Mouse (Mus musculus) urinary bladder, postnatal 25 days (tissue): ENCODE results near the gene Olfr1355.
"Not testable (repeated sequence)": the region's sequence is repeated elsewhere in the genome, so short reads cannot be mapped to it uniquely, and the experiment has no call there.

Experiments used
- DNase-seq: peaks from one replicate; pipeline ENCODE4 v3.0.0; 2022; ENCODE audit warnings: low spot score

The Olfr1355 gene

DNA sequence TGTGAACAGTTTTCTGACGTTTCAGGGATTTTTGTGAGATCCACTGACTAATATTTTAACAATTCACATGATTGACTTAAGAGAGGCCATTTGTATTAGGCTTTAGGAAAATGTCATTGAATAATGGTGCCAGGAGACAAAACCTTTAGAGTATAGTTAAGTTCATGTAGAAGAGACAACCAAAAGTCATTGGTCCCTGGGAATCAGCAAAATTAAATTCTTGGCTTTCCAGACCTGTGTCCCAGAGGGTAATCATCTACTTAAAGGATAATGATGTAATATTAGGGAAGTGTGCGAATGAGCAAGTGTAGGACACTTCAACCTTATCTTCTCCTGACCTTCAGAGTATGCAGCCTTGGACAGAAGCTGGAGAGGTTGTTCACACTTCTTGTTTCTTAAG lies at the start of gene Olfr1355:
Gene Olfr1355, plus strand, starts transcription at position 301 of the 400 bp plus-strand sequence.
- DNase-seq, result no peak

DNA sequence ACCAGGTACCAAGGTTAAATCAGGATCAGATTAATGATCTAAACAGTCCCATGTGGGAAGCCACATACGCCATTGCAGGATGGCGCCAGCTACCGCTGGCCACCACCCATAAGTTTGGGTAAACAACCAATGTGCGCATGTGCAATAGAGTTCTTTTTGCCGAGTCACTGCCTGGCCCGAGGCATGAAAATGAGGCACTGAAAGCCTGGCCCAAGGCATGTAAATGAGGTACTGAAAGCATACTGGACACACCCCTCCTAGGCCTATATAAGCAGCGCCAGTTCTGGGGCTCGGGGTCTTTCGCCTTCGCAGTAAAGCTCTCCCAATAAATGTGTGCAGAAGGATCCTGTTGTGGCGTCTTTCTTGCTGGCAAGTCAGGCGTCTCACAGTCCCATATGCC lies 34.9 kb upstream of the Olfr1355 start:
- DNase-seq, result not testable (repeated sequence)

DNA sequence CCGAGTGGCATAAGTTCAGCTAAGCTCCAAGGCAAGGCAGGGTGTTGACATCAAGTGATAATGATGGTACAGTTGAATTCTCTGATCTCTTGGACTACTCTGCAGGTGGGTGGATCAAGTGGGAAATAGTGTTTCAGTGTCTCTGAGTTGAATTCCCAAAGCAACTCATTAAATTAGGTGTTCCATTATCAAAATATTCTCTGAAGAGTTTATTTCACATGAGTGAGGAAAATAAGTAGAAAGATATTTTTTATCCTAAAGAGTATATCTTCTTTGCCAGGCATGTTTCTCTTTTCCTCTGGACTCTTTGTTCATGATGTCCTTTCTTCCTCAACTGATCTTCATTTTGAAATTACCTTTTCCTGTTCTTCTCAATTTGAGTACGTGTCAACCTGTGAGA lies 23.3 kb upstream of the Olfr1355 start, which contains the start of gene Olfr1356:
Gene Olfr1356, minus strand, starts transcription at position 101 of the 400 bp plus-strand sequence.
- no peak for DNase-seq

DNA sequence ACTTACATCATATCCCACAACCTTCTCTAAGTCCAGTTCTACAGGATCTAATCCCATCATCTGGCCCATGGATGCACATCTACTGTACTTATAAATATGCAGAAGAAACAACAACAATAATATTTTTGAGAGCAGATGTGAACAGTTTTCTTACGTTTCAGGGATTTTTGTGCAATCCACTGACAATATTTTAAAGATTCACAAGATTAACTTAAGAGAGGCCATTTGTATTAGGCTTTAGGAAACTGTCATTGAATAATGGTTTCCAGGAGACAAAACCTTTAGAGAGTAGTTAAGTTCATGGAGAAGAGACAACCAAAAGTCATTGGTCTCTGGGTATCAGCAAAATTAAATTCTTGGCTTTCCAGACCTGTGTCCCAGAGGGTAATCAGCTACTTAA lies 37.5 kb downstream of the Olfr1355 start, which contains the start of gene Olfr1354:
Gene Olfr1354, plus strand, starts transcription at position 301 of the 400 bp plus-strand sequence.
- DNase-seq, result not testable (repeated sequence)
